In the genomic region with DNA sequence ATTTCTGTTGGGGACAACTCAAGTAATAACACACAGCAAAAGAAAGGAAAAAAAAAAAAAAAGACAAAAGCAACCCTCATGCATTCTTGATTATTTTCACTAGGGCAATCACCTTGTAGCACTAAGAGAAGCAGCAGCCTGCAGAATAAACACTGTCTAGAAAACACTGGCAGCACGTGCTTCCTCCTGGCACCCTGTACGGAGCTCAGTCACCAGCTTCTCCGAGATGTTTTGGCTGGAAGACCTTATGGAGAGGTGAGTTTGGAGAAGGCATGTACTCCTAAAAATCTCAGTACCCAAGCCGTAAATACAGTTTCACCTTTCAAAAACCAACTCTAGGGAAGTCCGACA, we compare ENCODE assay signal across 8 mouse cellular contexts.
A peak's percentile ranks its signal among the peaks of the same experiment; 100 is the strongest.
DNase-seq lines count a peak whose midpoint lies in the region; ATAC-seq and TF ChIP-seq lines count a peak whose summit lies in the region.

No protein-coding gene starts in this region.

- H3K4me2 ChIP-seq in forebrain, postnatal 0 days (ENCODE audit: low read depth) = peak overlapping the region; percentile 56

- peak overlapping the region; percentile 35; the same call in 1 of the 2 replicates for H3K9ac ChIP-seq in forebrain, postnatal 0 days

- H3K27me3 ChIP-seq in forebrain, postnatal 0 days (ENCODE audit: insufficient read depth, low read length) = no peaks in the 10 kb centered on the region
- no peaks in the 10 kb centered on the region for H3K27me3 ChIP-seq in megakaryocyte, embryonic 14.5 days (replicated peaks)

- H3K9me3 ChIP-seq in forebrain, postnatal 0 days (ENCODE audit: low read length) = no peaks in the 10 kb centered on the region
- no peaks in the 10 kb centered on the region for H3K9me3 ChIP-seq in megakaryocyte, embryonic 14.5 days

- no peak overlapping the region for H3K27ac ChIP-seq in forebrain, postnatal 0 days (ENCODE audit: low read depth, low read length)

- no peaks in the 10 kb centered on the region for H3K4me1 ChIP-seq in forebrain, postnatal 0 days (ENCODE audit: insufficient read depth)
- peaks cover 54% of the 10 kb centered on the region for H3K4me1 ChIP-seq in megakaryocyte, embryonic 14.5 days

- DNase-seq in thymus, postnatal 25 days = peak; percentile 21
- no peak for DNase-seq in thymus, postnatal 4 days
- DNase-seq in forebrain, postnatal 0 days = no peak
- DNase-seq in kidney, postnatal 10 days = peak; percentile 43
- DNase-seq in urinary bladder, adult 18-20 months (ENCODE audit: low spot score in 2 of 2) = no peak
- no peak for DNase-seq in frontal cortex, postnatal 36 days (ENCODE audit: low spot score in 2 of 2)

- H3K4me3 ChIP-seq in forebrain, postnatal 0 days (ENCODE audit: low read depth, low read length) = peak overlapping the region; percentile 28
- peak overlapping the region; percentile 93 for H3K4me3 ChIP-seq in megakaryocyte, embryonic 14.5 days (replicated peaks)

- no peak; the same call in 1 of the 2 replicates for ATAC-seq in forebrain, postnatal 0 days
- no peak for ATAC-seq in erythroid progenitor cell, adult 5-6 weeks (replicated peaks; ENCODE audit: low FRiP score, poor library complexity, severe bottlenecking)

- 27% methylated on average over 5 of the region's 5 CpGs for WGBS in forebrain, postnatal 0 days

- no peak for TF ChIP-seq CTCF in forebrain, postnatal 0 days (IDR thresholded peaks at IDR 0.05; ENCODE audit: low read depth)

- no peaks in the 10 kb centered on the region for H3K36me3 ChIP-seq in forebrain, postnatal 0 days (ENCODE audit: insufficient read depth)
- peaks cover 38% of the 10 kb centered on the region for H3K36me3 ChIP-seq in megakaryocyte, embryonic 14.5 days (replicated peaks; ENCODE audit: low read length)

Comparison
In these comparisons a context has a peak if more than half of its experiments do, and no peak if none do; other contexts are left out.
1. DNase-seq: peak in thymus, postnatal 25 days (single experiment) and kidney, postnatal 10 days (single experiment); none in thymus, postnatal 4 days (single experiment), forebrain, postnatal 0 days (single experiment), urinary bladder, adult 18-20 months (0 of 2) and frontal cortex, postnatal 36 days (0 of 2).